Mouse (Mus musculus): ENCODE data around the gene Uba52. TPM values are rescaled to one million over a fixed set of nuclear protein-coding genes. Genes with fewer than 3 reads are reported as not detected.
"Not testable (repeated sequence)": the region's sequence is repeated elsewhere in the genome, so short reads cannot be mapped to it uniquely, and the experiment has no call there.

Uba52 gene
- polyA plus RNA-seq, 1 experiment: 611 TPM

GRCm38 (mm10) chr8:70513441-70513840, 2.8 kb upstream of the Uba52 start:
- no peak for DNase-seq (ENCODE audit: low read depth in 1 of 2, low spot score in 2 of 2)
- TF ChIP-seq CTCF (IDR thresholded peaks at IDR 0.05; ENCODE audit: extremely low read depth, insufficient read depth, insufficient read length, insufficient replicate concordance) (no peak), POLR2A (IDR thresholded peaks at IDR 0.05; ENCODE audit: low read depth, low read length) (no peak)
- H3K4me3 ChIP-seq (ENCODE audit: extremely low read depth, insufficient read depth, insufficient read length): no peak overlapping the region
- H3K27ac ChIP-seq (ENCODE audit: insufficient read depth, low read length): no peak overlapping the region
- H3K27me3 ChIP-seq (ENCODE audit: control insufficient read depth, insufficient read depth, low read length): no peaks in the 10 kb centered on the region
- 30% methylated on average over 2 of the region's 2 CpGs for WGBS
- peaks cover 16% of the 10 kb centered on the region for H3K36me3 ChIP-seq (ENCODE audit: control insufficient read depth, insufficient read depth, low read length)
- H3K4me1 ChIP-seq (ENCODE audit: control insufficient read depth, insufficient read depth, insufficient read length): peaks cover 13% of the 10 kb centered on the region; the same call in 1 of the 2 replicates

- H3K27me3 ChIP-seq (ENCODE audit: control insufficient read depth, insufficient read depth, low read length): no peaks in the 10 kb centered on the region
- TF ChIP-seq CTCF (IDR thresholded peaks at IDR 0.05; ENCODE audit: extremely low read depth, insufficient read depth, insufficient read length, insufficient replicate concordance) (no peak), POLR2A (IDR thresholded peaks at IDR 0.05; ENCODE audit: low read depth, low read length) (no peak)
- no peak overlapping the region for H3K4me3 ChIP-seq (ENCODE audit: extremely low read depth, insufficient read depth, insufficient read length)
- no peak for DNase-seq (ENCODE audit: low read depth in 1 of 2, low spot score in 2 of 2)
- peaks cover 13% of the 10 kb centered on the region; the same call in 1 of the 2 replicates for H3K4me1 ChIP-seq (ENCODE audit: control insufficient read depth, insufficient read depth, insufficient read length)
- peaks cover 17% of the 10 kb centered on the region for H3K36me3 ChIP-seq (ENCODE audit: control insufficient read depth, insufficient read depth, low read length)
- no peak overlapping the region for H3K27ac ChIP-seq (ENCODE audit: insufficient read depth, low read length)
- WGBS: 62% methylated on average over 11 of the region's 11 CpGs
Observed at GRCm38 (mm10) chr8:70512253-70512903, 1.8 kb upstream of the Uba52 start.

- Histone ChIP-seq H3K4me1 (ENCODE audit: control insufficient read depth, insufficient read depth, insufficient read length) (peaks cover 13% of the 10 kb centered on the region; the same call in 1 of the 2 replicates), H3K27ac (ENCODE audit: insufficient read depth, low read length) (no peak overlapping the region), H3K4me3 (ENCODE audit: extremely low read depth, insufficient read depth, insufficient read length) (no peak overlapping the region), H3K27me3 (ENCODE audit: control insufficient read depth, insufficient read depth, low read length) (no peaks in the 10 kb centered on the region), H3K36me3 (ENCODE audit: control insufficient read depth, insufficient read depth, low read length) (peaks cover 16% of the 10 kb centered on the region; the same call in 1 of the 2 replicates)
- TF ChIP-seq CTCF (IDR thresholded peaks at IDR 0.05; ENCODE audit: extremely low read depth, insufficient read depth, insufficient read length, insufficient replicate concordance) (no peak), POLR2A (IDR thresholded peaks at IDR 0.05; ENCODE audit: low read depth, low read length) (no peak)
- WGBS: 84% methylated on average over 2 of the region's 2 CpGs
- DNase-seq (ENCODE audit: low read depth in 1 of 2, low spot score in 2 of 2): no peak
Observed at GRCm38 (mm10) chr8:70511770-70512169, 1.2 kb upstream of the Uba52 start.

GRCm38 (mm10) chr8:70511174-70511573, 573 bp upstream of the Uba52 start:
- 46% methylated on average over 6 of the region's 6 CpGs for WGBS
- DNase-seq (ENCODE audit: low read depth in 1 of 2, low spot score in 2 of 2); H3K27ac ChIP-seq (ENCODE audit: insufficient read depth, low read length); H3K27me3 ChIP-seq (ENCODE audit: control insufficient read depth, insufficient read depth, low read length): not testable (repeated sequence)
- Histone ChIP-seq H3K4me3 (ENCODE audit: extremely low read depth, insufficient read depth, insufficient read length) (peak overlapping the region; percentile 91; the same call in 1 of the 2 replicates), H3K36me3 (ENCODE audit: control insufficient read depth, insufficient read depth, low read length) (peaks cover 15% of the 10 kb centered on the region; the same call in 1 of the 2 replicates), H3K4me1 (ENCODE audit: control insufficient read depth, insufficient read depth, insufficient read length) (peaks cover 13% of the 10 kb centered on the region; the same call in 1 of the 2 replicates)

- WGBS: 10% methylated on average over 25 of the region's 25 CpGs
- H3K4me3 ChIP-seq (ENCODE audit: extremely low read depth, insufficient read depth, insufficient read length): peak overlapping the region; percentile 91
- no peak for TF ChIP-seq POLR2A (IDR thresholded peaks at IDR 0.05; ENCODE audit: low read depth, low read length)
- TF ChIP-seq CTCF (IDR thresholded peaks at IDR 0.05; ENCODE audit: extremely low read depth, insufficient read depth, insufficient read length, insufficient replicate concordance): no peak
- peaks cover 14% of the 10 kb centered on the region; the same call in 1 of the 2 replicates for H3K36me3 ChIP-seq (ENCODE audit: control insufficient read depth, insufficient read depth, low read length)
- peaks cover 18% of the 10 kb centered on the region for H3K4me1 ChIP-seq (ENCODE audit: control insufficient read depth, insufficient read depth, insufficient read length)
- no peak for DNase-seq (ENCODE audit: low read depth in 1 of 2, low spot score in 2 of 2)
- H3K27me3 ChIP-seq (ENCODE audit: control insufficient read depth, insufficient read depth, low read length): no peaks in the 10 kb centered on the region
- peak overlapping the region; percentile 46; the same call in 1 of the 2 replicates for H3K27ac ChIP-seq (ENCODE audit: insufficient read depth, low read length)
Observed at GRCm38 (mm10) chr8:70509281-70509952, 1.2 kb downstream of the Uba52 start.

- H3K4me3 ChIP-seq (ENCODE audit: extremely low read depth, insufficient read depth, insufficient read length): no peak overlapping the region
- TF ChIP-seq CTCF (IDR thresholded peaks at IDR 0.05; ENCODE audit: extremely low read depth, insufficient read depth, insufficient read length, insufficient replicate concordance): no peak
- TF ChIP-seq POLR2A (IDR thresholded peaks at IDR 0.05; ENCODE audit: low read depth, low read length): no peak
- no peaks in the 10 kb centered on the region for H3K27me3 ChIP-seq (ENCODE audit: control insufficient read depth, insufficient read depth, low read length)
- peaks cover 8% of the 10 kb centered on the region; the same call in 1 of the 2 replicates for H3K36me3 ChIP-seq (ENCODE audit: control insufficient read depth, insufficient read depth, low read length)
- H3K27ac ChIP-seq (ENCODE audit: insufficient read depth, low read length): no peak overlapping the region
- 80% methylated on average over 5 of the region's 5 CpGs for WGBS
- peaks cover 19% of the 10 kb centered on the region for H3K4me1 ChIP-seq (ENCODE audit: control insufficient read depth, insufficient read depth, insufficient read length)
- no peak for DNase-seq (ENCODE audit: low read depth in 1 of 2, low spot score in 2 of 2)
Observed at GRCm38 (mm10) chr8:70507027-70507393, 3.6 kb downstream of the Uba52 start.
